Mouse (Mus musculus) hematopoietic stem cell, adult 5-6 weeks (primary cell): ENCODE measurements around the gene Ncoa4. TPM values are rescaled to one million over a fixed set of nuclear protein-coding genes. Genes with fewer than 3 reads are reported as not detected.
"Not testable (repeated sequence)": the region's sequence is repeated elsewhere in the genome, so short reads cannot be mapped to it uniquely, and the experiment has no call there.

ENCODE experiments used
- ATAC-seq, 2 experiments: fragments of 125-278 bp in 1 of 2; replicated peaks in 1 of 2; 2 replicates each; pipeline ENCODE4 v1.8.0; 2016 to 2017; ENCODE audit warnings: inconsistent platforms in 2 of 2, mild to moderate bottlenecking in 2 of 2, moderate number of reproducible peaks in 2 of 2, low read depth in 1 of 2, moderate TSS enrichment in 1 of 2; ENCODE audit not compliant: low FRiP score in 2 of 2, poor library complexity in 2 of 2, severe bottlenecking in 2 of 2, insufficient read depth in 1 of 2, low TSS enrichment in 1 of 2
- total RNA-seq: library from RNA; stranded (forward); fragments of 172-1452, 232-1000 nt; gene quantifications from 2 replicates; pipeline ENCODE4 v1.2.3, GENCODE M21; 2017

Gene Ncoa4
- total RNA-seq, 1 experiment from 2014 or later = 148 TPM

DNA sequence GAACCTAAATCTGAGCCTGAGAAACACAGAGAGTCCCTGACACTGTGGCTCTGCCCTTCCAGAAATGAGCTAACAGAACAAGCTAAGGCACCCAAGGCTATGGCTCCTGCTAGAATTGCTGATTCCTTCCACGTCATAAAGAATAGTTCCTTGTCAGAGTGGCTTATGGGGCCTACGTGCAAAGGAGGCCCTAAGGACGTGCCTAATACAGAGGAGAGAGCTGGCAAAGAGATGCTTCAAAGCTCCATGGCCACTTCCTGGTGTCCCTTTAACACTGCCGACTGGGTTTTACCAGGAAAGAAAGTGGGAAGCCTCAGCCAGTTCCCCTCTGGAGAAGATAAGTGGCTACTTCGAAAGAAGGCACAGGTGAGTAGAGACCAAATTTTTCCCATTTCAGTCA is 16.9 kb downstream of the Ncoa4 start:
- not testable (repeated sequence) for ATAC-seq

DNA sequence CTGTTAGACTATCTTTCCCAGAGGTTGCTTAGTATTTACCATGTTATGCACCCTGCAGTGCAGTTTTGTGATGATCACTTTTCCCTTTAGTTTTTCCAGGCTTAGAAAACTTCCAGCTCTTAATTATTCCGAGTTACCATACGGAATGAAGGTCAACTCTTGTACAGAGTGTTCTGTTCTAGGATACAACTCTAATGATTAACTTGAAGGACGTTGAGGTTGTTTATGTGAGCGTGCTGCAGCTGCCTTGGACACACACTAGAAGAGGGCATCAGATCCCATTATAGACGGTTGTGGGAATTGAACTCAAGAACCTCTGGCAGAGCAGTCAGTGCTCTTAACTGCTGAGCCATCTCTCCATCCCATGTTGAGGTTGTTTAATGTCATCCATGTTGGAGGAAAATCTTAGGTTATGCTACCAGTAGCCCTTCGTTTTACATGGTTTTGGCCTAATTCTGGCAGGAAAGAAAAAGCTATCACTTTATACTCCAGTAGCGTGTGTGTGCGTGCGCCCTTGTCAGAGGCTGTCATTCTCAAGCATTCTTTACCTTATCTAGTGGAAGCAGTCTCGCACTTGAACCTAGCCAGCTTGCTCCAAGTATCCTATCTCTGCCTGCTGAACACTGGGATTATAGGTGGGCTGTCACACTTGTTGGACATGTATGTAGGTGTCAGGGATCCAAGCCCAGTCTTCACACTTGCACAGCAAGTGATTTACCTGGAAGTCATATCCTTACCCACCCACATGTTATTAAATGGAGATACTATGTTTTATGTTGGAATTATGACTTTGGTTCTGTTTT is 19.9 kb downstream of the Ncoa4 start:
- ATAC-seq = no peak

DNA sequence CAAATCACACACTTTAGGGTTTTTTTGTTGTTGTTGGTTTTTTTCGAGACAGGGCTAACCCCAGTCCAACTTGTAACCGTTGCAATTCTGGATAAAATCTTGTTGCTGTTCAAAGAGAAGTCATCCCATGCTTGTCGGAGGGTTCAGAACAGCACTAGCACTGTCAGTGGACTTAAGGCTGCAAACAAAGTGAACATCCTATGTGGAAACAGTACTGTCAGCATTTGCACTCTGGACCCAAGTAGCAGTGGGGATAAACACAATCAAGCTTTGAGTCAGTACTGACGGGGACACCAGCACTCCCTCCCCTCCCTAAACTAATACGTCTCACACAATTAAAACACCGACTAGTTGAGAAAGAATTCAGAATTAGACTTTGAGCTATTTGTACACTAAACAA is 21.2 kb downstream of the Ncoa4 start:
- no peak for ATAC-seq

DNA sequence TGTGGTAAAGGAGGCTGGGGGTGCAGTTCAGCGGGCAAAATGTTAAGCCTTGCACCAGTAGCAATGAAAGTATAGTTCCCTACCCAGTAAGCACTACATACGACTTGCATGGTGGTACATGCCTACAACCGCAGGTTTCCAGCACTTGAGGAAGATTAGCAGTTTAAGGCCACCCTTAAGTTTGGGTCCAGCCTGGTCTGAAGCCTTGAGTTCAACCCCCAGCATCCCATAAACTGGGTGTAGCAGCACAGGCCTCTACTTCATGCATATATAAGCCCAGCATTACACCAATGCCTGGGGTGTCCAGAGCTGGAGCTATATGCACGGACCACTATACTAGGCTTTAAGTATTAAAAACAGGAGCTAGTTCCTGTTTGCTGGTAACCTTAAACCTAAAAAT is 24.2 kb downstream of the Ncoa4 start:
- no peak for ATAC-seq

DNA sequence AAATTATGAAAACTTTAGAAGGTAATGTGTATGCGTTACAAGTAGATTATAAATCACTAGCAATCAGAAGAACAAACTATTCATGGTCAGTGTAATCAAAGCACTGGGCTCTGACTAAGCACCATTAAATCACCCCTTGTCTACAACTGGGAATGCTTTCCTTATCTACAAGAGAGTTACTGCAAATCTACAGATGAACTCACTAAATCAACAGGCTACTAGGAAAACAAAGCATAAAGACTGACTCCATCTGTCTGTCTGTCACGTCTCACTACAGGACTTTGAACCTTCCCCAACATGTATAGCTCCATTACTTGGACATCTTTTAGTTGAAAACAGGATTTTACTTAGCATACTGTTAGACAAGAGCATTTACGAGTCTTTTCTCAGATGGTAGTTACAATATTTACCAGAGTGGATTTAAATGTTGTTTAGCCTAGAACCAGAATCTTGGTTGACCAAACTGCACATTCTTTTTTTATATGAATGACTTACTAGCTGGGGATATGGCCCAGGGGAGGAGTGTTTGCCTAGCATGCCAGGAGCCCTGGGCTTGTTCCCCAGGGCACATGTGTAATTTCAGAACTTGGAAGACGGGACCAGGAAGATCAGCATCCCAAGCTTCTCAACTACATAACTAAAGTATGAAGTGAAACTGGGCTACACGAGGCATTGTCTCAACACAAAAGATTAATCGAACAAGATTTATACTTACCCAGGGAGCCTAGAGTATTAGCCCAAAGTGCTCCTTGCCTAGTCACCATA is 31.1 kb downstream of the Ncoa4 start:
- no peak for ATAC-seq

DNA sequence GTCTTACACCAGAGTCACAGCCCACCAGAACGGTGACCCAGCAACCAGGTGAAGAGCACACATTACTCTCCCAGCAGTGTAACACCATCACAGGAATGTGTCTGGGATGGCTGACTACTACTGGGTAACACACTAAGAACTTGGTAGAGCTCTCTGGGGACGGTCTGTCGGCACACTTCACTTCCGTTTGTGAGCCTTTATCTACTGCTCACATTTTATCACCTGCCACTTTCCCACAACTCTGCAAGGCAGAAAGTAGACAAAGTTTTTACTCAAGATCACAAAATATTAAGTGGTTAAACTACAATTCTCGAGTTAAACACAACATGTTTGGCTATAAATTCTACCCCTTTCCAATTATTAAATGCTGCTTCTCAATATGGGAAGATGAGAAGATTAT is 32.3 kb downstream of the Ncoa4 start:
- no peak for ATAC-seq

DNA sequence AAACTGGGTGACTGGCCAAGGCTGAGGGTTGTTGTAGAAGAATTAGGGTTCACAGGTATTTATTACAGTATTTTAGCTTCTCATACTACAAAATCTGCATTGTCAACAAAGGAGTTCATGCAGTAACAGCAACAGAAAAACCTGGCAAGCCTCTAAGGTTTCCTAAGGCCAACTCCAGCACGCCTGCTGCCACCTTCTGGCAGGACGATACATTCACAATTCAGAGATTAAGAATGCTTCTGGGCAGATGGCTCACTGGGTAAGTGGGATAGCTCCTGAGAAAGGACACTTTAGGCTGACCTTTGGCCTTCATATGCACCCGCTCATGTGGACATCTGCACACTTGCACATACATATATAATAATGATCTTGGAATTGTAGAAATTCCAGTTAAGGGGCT is 32.8 kb downstream of the Ncoa4 start:
- peak; percentile 71 to 88 for ATAC-seq

DNA sequence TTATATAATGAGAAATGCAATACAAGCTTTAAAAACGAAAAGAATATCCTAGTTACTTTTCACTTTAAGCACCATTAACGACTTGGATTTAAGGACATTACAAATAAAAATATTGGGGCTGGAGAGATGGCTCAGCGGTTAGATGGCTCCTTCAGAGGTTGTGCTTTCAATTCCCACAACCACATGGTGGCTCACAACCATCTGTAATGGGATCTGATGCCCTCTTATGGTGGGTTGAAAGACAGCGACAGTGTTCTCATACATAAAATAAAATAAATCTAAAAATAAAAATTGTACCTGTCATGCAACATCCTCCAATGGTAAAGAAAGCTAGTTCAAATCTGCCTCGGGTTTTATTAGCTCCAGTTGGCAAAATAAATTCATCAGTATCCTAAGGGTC is 33.9 kb downstream of the Ncoa4 start:
- ATAC-seq = not testable (repeated sequence)

DNA sequence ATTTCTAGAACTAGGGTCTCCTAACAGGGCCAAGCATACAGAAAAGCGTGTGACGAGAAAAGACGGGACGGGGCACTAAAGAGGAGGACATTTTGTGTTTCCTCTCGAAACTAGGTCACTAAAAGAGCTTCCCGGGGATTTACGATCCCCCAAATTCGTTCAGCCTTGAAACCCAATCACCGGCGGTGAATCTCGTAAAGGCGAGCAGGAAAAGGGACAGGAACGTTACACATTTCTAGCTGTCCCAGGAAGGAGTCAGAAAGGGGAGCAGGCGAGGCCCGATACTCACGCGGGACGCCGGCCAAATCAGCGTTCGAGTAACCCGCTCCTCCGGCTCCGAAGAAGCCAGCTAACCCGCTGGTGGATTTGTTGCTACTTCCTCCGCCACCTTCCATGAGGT is 41.7 kb downstream of the Ncoa4 start:
- no peak for ATAC-seq

DNA sequence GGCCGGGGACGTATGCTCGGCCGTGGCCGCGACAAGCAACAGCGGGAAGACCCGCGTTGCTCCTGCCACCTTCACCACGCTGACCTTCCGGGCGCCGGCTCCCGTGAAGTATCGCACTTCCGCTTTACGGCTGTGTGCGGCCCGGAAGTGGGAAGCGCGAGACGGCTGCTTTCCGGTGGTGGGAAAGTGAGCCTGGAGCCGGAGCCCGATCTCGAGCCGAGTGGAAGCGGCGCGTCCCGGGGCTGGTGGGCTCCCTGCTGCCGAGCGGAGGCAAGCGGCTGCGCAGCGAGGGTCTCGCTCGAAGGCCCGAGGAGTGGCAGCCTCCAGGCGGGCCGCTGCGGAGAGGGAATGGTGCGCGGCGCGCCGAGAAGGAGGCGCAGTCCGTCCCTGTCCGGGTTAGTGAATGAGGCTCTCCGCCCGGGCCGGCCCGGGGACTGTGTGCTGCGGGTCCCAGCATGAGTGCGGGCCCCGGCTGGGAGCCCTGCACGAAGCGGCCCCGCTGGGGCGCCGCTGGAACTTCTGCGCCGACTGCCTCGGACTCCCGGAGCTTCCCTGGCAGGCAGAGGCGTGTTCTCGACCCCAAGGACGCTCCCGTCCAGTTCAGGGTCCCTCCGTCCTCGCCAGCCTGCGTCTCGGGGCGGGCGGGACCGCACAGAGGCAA is 42.3 kb downstream of the Ncoa4 start, which contains the start of the genes Timm23 and Parg:
Timm23 (minus strand) TSS at position 108 of the 661 bp plus-strand sequence.
Parg (plus strand) TSS at position 159 of the 661 bp plus-strand sequence.
- ATAC-seq = peak; percentile 94 to 97

DNA sequence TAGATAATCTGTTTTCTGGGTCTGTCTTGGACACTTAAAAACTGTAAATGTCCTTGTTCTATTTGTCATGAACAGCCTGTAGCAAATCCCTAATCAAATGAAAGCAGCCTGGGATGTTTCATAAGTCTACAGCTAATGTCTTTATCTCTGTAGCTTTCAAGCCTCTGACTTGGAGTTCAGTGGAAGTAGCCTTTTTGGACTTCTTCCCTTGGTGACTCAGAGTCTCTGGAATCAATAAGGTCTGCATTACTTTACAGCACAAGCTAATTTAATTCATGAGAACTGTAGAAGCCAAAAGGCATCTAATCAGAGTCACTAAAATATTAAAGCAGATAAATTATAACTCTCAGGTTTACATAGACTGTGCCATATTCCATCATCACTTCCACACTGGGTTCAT is 66.9 kb downstream of the Ncoa4 start:
- no peak for ATAC-seq

DNA sequence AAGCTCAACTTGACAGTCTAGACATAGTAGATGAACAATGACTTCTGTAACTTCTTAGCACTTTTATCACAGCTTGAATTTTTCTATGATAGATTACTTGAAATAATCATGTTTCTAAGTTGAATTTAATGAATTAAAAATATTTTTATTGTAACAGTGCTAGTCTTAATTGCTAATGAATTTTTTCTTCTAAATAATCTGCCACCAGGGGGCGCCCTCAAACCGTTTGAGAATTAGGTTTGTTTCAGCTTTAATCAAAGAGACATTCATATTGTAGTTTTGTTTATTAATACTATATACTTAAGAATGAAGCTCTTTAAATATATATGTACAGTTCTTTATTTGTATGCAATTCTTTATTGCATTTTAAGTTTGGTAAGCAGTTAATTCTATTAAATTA is 69.3 kb downstream of the Ncoa4 start:
- no peak for ATAC-seq

Other genes with a start within 250 kb of the Ncoa4 start
- not detected in 2 replicates for gene Galnt15, start 130.9 kb upstream of the Ncoa4 start, total RNA-seq
- gene Oxnad1, start 74.5 kb upstream of the Ncoa4 start, total RNA-seq = 35.1 and 39.9 TPM in 2 replicates
- gene Dph3, start 74.1 kb upstream of the Ncoa4 start, total RNA-seq = 36.6 and 65.5 TPM in 2 replicates
- gene Msmb, start 17.8 kb upstream of the Ncoa4 start, total RNA-seq = not detected in 2 replicates
- 98.9 and 133 TPM in 2 replicates for gene Timm23, start 42.0 kb downstream of the Ncoa4 start, total RNA-seq
- gene Parg, start 42.1 kb downstream of the Ncoa4 start, total RNA-seq = 119 and 125 TPM in 2 replicates
- 0.13 TPM in 1 of 2 replicates, not detected in the other for gene Ogdhl, start 162.2 kb downstream of the Ncoa4 start, total RNA-seq
- gene 1700024G13Rik, start 228.5 kb downstream of the Ncoa4 start, total RNA-seq = not detected in 2 replicates